Mouse (Mus musculus): ENCODE measurements around the gene Timd4. TPM values are rescaled to one million over a fixed set of nuclear protein-coding genes. Genes with fewer than 3 reads are reported as not detected.

Gene Timd4
- polyA plus RNA-seq, 1 experiment = not detected

DNA sequence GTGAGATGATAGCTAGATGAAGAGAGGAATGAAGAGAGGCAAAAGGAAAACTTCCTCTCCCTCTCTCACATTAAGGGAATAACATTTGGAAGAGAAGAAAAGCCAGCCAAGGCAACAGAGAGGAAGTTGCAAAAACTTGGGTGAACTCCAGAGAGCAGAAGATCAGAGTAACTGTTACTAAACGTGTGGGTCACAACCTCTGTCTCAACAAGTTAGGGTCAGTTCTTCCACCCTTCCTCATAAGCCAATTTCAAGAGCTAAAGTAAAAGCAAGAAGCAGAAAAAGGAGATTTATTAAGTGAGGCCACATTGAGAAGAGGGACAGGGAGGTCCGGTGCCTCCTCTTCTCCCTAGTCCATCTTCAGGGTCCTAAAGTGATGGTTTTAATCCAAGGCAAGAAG, 19.7 kb downstream of the Timd4 start:
- Histone ChIP-seq H3K4me2 (ENCODE audit: low read depth) (no peak overlapping the region), H3K79me2 (ENCODE audit: control insufficient read depth, insufficient read depth) (no peaks in the 10 kb centered on the region), H3K36me3 (ENCODE audit: control insufficient read depth, insufficient read depth) (no peaks in the 10 kb centered on the region), H3ac (ENCODE audit: control insufficient read depth, insufficient read length) (no peak overlapping the region), H3K27me3 (ENCODE audit: control insufficient read depth, insufficient read depth, insufficient read length) (no peaks in the 10 kb centered on the region), H3K4me3 (no peak overlapping the region)
- TF ChIP-seq MYOG (IDR thresholded peaks at IDR 0.05; ENCODE audit: control insufficient read depth in 1 of 3, insufficient read depth in 1 of 3, insufficient read length in 2 of 3, low read depth in 2 of 3) (no peak), USF1 (IDR thresholded peaks at IDR 0.05; ENCODE audit: low read depth) (no peak), POLR2A (IDR thresholded peaks at IDR 0.05; ENCODE audit: insufficient read length, low read depth) (no peak), MYOD1 (IDR thresholded peaks at IDR 0.05; ENCODE audit: control insufficient read depth in 1 of 3, insufficient read length in 2 of 3, low read depth in 2 of 3) (no peak)

DNA sequence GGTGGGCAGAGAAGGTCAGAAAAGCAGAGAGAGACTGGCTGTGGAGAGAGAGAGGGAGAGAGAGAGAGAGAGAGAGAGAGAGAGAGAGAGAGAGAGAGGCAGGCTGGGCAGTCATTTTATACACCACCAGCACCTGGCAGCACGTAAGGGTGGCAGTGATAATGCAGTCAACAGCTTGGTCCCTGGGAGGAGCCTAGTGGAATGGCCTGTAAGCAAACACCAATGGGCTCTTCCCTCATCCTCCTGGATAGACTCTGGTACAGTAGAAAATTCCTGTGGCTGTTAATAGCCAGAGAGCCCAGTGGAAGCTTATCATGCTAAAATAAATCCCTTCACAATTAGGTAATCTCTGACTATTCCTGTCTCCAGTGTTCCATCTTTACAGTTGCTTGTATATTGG, 24.5 kb downstream of the Timd4 start:
- H3K4me3 ChIP-seq = no peak overlapping the region
- no peaks in the 10 kb centered on the region for H3K36me3 ChIP-seq (ENCODE audit: control insufficient read depth, insufficient read depth)
- H3K4me2 ChIP-seq (ENCODE audit: low read depth) = no peak overlapping the region
- no peaks in the 10 kb centered on the region for H3K27me3 ChIP-seq (ENCODE audit: control insufficient read depth, insufficient read depth, insufficient read length)
- no peaks in the 10 kb centered on the region for H3K79me2 ChIP-seq (ENCODE audit: control insufficient read depth, insufficient read depth)
- no peak overlapping the region for H3ac ChIP-seq (ENCODE audit: control insufficient read depth, insufficient read length)
- TF ChIP-seq REST (IDR thresholded peaks at IDR 0.05; ENCODE audit: insufficient read depth, insufficient read length) (no peak), TCF12 (IDR thresholded peaks at IDR 0.05; ENCODE audit: insufficient read depth, poor library complexity, severe bottlenecking) (no peak), MYOG (IDR thresholded peaks at IDR 0.05; ENCODE audit: control insufficient read depth in 1 of 3, insufficient read depth in 1 of 3, insufficient read length in 2 of 3, low read depth in 2 of 3) (no peak), CEBPB (IDR thresholded peaks at IDR 0.05; ENCODE audit: insufficient read depth, poor library complexity, severe bottlenecking) (no peak)

DNA sequence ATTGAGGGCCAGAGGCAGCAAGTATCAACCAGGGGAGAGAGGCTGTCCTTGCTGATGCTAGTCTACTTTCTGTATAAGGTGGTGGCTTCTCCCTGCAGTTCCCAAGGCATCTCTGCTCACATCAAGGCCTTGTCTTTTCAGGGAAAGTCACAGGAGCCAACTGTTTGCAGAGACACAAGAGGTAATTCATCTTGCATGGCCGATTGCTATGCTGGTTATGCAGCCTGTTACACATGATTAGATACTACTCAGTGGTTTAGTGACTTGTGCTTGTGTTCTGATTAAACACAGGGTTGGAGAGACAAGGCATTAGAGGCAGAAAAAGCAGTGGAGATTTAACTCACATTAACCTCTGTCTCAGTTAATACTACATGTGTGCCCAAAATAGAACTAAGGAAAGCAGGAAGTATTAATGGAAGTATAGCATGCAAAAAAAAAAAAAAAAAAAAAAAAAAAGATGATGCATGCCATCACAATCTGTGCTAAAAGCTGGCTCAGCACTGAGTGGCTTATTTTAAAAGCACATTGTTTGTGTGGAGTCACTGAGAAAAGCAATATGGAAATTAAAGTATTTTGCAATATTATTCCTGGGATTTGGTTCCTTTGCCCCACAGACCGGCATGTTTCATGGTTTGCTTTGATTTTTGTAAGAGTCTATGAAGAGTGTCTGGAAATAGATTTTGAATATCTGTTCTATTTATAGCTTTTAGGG, 31.6 kb downstream of the Timd4 start:
- no peak for TF ChIP-seq TCF3 (IDR thresholded peaks at IDR 0.05; ENCODE audit: insufficient read length, low read depth)
- no peak for TF ChIP-seq POLR2A (IDR thresholded peaks at IDR 0.05; ENCODE audit: insufficient read length, low read depth)
- no peak for TF ChIP-seq SRF (IDR thresholded peaks at IDR 0.05; ENCODE audit: control insufficient read depth, insufficient read length, low read depth)
- no peak for TF ChIP-seq TCF12 (IDR thresholded peaks at IDR 0.05; ENCODE audit: insufficient read depth, poor library complexity, severe bottlenecking)
- TF ChIP-seq MYOG (IDR thresholded peaks at IDR 0.05; ENCODE audit: control insufficient read depth in 1 of 3, insufficient read depth in 1 of 3, insufficient read length in 2 of 3, low read depth in 2 of 3) = no peak
- no peak for TF ChIP-seq USF1 (IDR thresholded peaks at IDR 0.05; ENCODE audit: low read depth)
- TF ChIP-seq MYOD1 (IDR thresholded peaks at IDR 0.05; ENCODE audit: control insufficient read depth in 1 of 3, insufficient read length in 2 of 3, low read depth in 2 of 3) = no peak
- no peak for TF ChIP-seq CEBPB (IDR thresholded peaks at IDR 0.05; ENCODE audit: insufficient read depth, poor library complexity, severe bottlenecking)
- TF ChIP-seq REST (IDR thresholded peaks at IDR 0.05; ENCODE audit: insufficient read depth, insufficient read length) = no peak
- no peak for TF ChIP-seq E2F4 (IDR thresholded peaks at IDR 0.05; ENCODE audit: insufficient read depth)
- no peak for TF ChIP-seq MAX (IDR thresholded peaks at IDR 0.05; ENCODE audit: low read depth)
- no peak for TF ChIP-seq POLR2AphosphoS2 (IDR thresholded peaks at IDR 0.05; ENCODE audit: insufficient read length, low read depth)
- Histone ChIP-seq H3K79me2 (ENCODE audit: control insufficient read depth, insufficient read depth) (no peaks in the 10 kb centered on the region), H3K27me3 (ENCODE audit: control insufficient read depth, insufficient read depth, insufficient read length) (no peaks in the 10 kb centered on the region), H3ac (ENCODE audit: control insufficient read depth, insufficient read length) (no peak overlapping the region), H3K36me3 (ENCODE audit: control insufficient read depth, insufficient read depth) (no peaks in the 10 kb centered on the region), H3K4me2 (ENCODE audit: low read depth) (no peak overlapping the region), H3K4me3 (no peak overlapping the region)

DNA sequence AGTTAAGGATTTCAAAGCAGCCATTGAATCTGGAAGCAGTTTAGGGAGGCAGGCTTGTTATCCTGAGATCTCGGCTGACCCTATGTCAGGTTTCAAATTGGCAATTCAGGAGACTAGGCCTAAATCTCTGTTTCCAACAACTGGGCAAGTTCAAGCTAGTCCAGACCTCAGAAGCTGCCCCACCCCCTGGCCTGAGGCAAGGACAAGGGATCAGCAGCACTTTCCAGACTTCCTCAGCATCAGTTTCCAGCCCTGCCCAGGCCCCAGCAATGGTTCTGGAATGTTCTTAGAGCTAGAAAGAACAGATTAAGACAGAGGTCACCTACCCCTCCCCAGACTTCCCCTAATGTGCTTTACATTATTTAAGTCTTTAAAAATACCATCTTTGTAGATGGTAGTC, 36.1 kb downstream of the Timd4 start:
- Histone ChIP-seq H3K27me3 (ENCODE audit: control insufficient read depth, insufficient read depth, insufficient read length) (no peaks in the 10 kb centered on the region), H3K4me3 (no peak overlapping the region), H3K4me2 (ENCODE audit: low read depth) (no peak overlapping the region), H3K79me2 (ENCODE audit: control insufficient read depth, insufficient read depth) (no peaks in the 10 kb centered on the region), H3ac (ENCODE audit: control insufficient read depth, insufficient read length) (no peak overlapping the region), H3K36me3 (ENCODE audit: control insufficient read depth, insufficient read depth) (no peaks in the 10 kb centered on the region)
- TF ChIP-seq REST (IDR thresholded peaks at IDR 0.05; ENCODE audit: insufficient read depth, insufficient read length) = no peak
- TF ChIP-seq CEBPB (IDR thresholded peaks at IDR 0.05; ENCODE audit: insufficient read depth, poor library complexity, severe bottlenecking) = no peak
- TF ChIP-seq POLR2A (IDR thresholded peaks at IDR 0.05; ENCODE audit: insufficient read length, low read depth) = no peak
- TF ChIP-seq E2F4 (IDR thresholded peaks at IDR 0.05; ENCODE audit: insufficient read depth) = no peak
- no peak for TF ChIP-seq USF1 (IDR thresholded peaks at IDR 0.05; ENCODE audit: low read depth)
- TF ChIP-seq MYOG (IDR thresholded peaks at IDR 0.05; ENCODE audit: control insufficient read depth in 1 of 3, insufficient read depth in 1 of 3, insufficient read length in 2 of 3, low read depth in 2 of 3) = no peak
- no peak for TF ChIP-seq MAX (IDR thresholded peaks at IDR 0.05; ENCODE audit: low read depth)
- TF ChIP-seq MYOD1 (IDR thresholded peaks at IDR 0.05; ENCODE audit: control insufficient read depth in 1 of 3, insufficient read length in 2 of 3, low read depth in 2 of 3) = no peak
- TF ChIP-seq SRF (IDR thresholded peaks at IDR 0.05; ENCODE audit: control insufficient read depth, insufficient read length, low read depth) = no peak
- no peak for TF ChIP-seq POLR2AphosphoS2 (IDR thresholded peaks at IDR 0.05; ENCODE audit: insufficient read length, low read depth)
- no peak for TF ChIP-seq TCF3 (IDR thresholded peaks at IDR 0.05; ENCODE audit: insufficient read length, low read depth)
- no peak for TF ChIP-seq TCF12 (IDR thresholded peaks at IDR 0.05; ENCODE audit: insufficient read depth, poor library complexity, severe bottlenecking)

DNA sequence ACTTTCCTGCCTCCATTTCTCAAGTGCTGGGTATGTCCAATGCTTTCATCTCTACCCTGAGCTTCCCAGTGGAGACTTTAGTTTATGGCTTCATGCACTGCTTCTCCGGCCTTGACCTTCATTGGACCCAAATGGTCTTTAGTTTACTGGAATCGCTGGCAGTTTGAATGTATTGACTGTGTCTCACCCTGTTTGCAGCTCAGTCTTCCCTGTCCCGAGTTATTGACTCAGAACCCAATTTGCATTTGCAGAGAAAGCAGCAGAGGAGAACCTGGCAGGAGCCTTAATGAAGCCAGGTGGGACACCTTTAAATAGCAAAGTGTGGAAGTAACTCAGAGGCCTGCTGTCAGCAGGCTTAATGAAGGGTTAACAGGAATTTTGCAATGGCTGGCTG, 37.2 kb downstream of the Timd4 start:
- H3K36me3 ChIP-seq (ENCODE audit: control insufficient read depth, insufficient read depth) = no peaks in the 10 kb centered on the region

More for the DNA sequence above, 37.2 kb downstream of the Timd4 start:
- TF ChIP-seq USF1 (IDR thresholded peaks at IDR 0.05; ENCODE audit: low read depth) (no peak), CEBPB (IDR thresholded peaks at IDR 0.05; ENCODE audit: insufficient read depth, poor library complexity, severe bottlenecking) (no peak), E2F4 (IDR thresholded peaks at IDR 0.05; ENCODE audit: insufficient read depth) (no peak), MYOG (IDR thresholded peaks at IDR 0.05; ENCODE audit: control insufficient read depth in 1 of 3, insufficient read depth in 1 of 3, insufficient read length in 2 of 3, low read depth in 2 of 3) (no peak), POLR2AphosphoS2 (IDR thresholded peaks at IDR 0.05; ENCODE audit: insufficient read length, low read depth) (no peak), POLR2A (IDR thresholded peaks at IDR 0.05; ENCODE audit: insufficient read length, low read depth) (no peak), SRF (IDR thresholded peaks at IDR 0.05; ENCODE audit: control insufficient read depth, insufficient read length, low read depth) (no peak), TCF3 (IDR thresholded peaks at IDR 0.05; ENCODE audit: insufficient read length, low read depth) (no peak), MAX (IDR thresholded peaks at IDR 0.05; ENCODE audit: low read depth) (no peak), TCF12 (IDR thresholded peaks at IDR 0.05; ENCODE audit: insufficient read depth, poor library complexity, severe bottlenecking) (no peak), MYOD1 (IDR thresholded peaks at IDR 0.05; ENCODE audit: control insufficient read depth in 1 of 3, insufficient read length in 2 of 3, low read depth in 2 of 3) (no peak), REST (IDR thresholded peaks at IDR 0.05; ENCODE audit: insufficient read depth, insufficient read length) (no peak)
- Histone ChIP-seq H3K4me2 (ENCODE audit: low read depth) (no peak overlapping the region), H3K27me3 (ENCODE audit: control insufficient read depth, insufficient read depth, insufficient read length) (no peaks in the 10 kb centered on the region), H3ac (ENCODE audit: control insufficient read depth, insufficient read length) (no peak overlapping the region), H3K79me2 (ENCODE audit: control insufficient read depth, insufficient read depth) (no peaks in the 10 kb centered on the region), H3K4me3 (no peak overlapping the region)

Data from myocyte (in vitro differentiated cells).